Mouse (Mus musculus) forelimb bud, embryonic 11.5 days (tissue): ENCODE results near the gene Gm5458.
A peak's percentile ranks its signal among the peaks of the same experiment; 100 is the strongest.
"Not testable (repeated sequence)": the region's sequence is repeated elsewhere in the genome, so short reads cannot be mapped to it uniquely, and the experiment has no call there.

ENCODE experiments used
- DNase-seq: peaks from one replicate; pipeline ENCODE4 v3.0.0-alpha.2; 2012; ENCODE audit warnings: low read depth, low spot score

Gm5458 gene

GRCm38 (mm10) chr14:19602481-19602880 is at the start of gene Gm5458:
Gm5458 (minus strand) TSS chr14:19602581.
- not testable (repeated sequence) for DNase-seq

- DNase-seq, result no peak
These were observed 43.9 kb upstream of the Gm5458 start for GRCm38 (mm10) chr14:19646232-19646631.

GRCm38 (mm10) chr14:19584804-19585667 is 17.3 kb downstream of the Gm5458 start, which contains the start of gene Gm2237:
Gm2237 (minus strand) TSS chr14:19585135.
- DNase-seq, result peak; percentile 16

GRCm38 (mm10) chr14:19549863-19550262 is 52.5 kb downstream of the Gm5458 start, which contains the start of gene Gm2244:
Gm2244 (minus strand) TSS chr14:19549963.
- not testable (repeated sequence) for DNase-seq
